ENCODE assay signal across 8 mouse cellular contexts in genomic region chr7:34390834-34391155, GRCm38 (mm10). TPM values are rescaled to one million over a fixed set of nuclear protein-coding genes. Genes with fewer than 3 reads are reported as not detected.
A peak's percentile ranks its signal among the peaks of the same experiment; 100 is the strongest.
DNase-seq lines count a peak whose midpoint lies in the region; ATAC-seq and TF ChIP-seq lines count a peak whose summit lies in the region.

No protein-coding gene starts in this region.

- no peak for TF ChIP-seq CTCF in kidney, postnatal 0 days (IDR thresholded peaks at IDR 0.05; ENCODE audit: low read depth)

- H3K9me3 ChIP-seq in kidney, postnatal 0 days (replicated peaks; ENCODE audit: low read length), result no peaks in the 10 kb centered on the region
- no peaks in the 10 kb centered on the region for H3K9me3 ChIP-seq in midbrain, embryonic 13.5 days

- 0 out of 2 replicates have a peak, but pooled peaks cover 12% of the 10 kb centered on the region for H3K4me1 ChIP-seq in kidney, postnatal 0 days (replicated peaks; ENCODE audit: insufficient read depth, low read length)
- peaks cover 34% of the 10 kb centered on the region for H3K4me1 ChIP-seq in midbrain, embryonic 13.5 days (replicated peaks)

- H3K9ac ChIP-seq in kidney, postnatal 0 days (ENCODE audit: low read depth, low read length), result peak overlapping the region; percentile 98; the same call in 1 of the 2 replicates
- peak overlapping the region; percentile 96 for H3K9ac ChIP-seq in midbrain, embryonic 13.5 days (replicated peaks)

- H3K27me3 ChIP-seq in kidney, postnatal 0 days (ENCODE audit: insufficient read depth, low read length), result no peaks in the 10 kb centered on the region
- H3K27me3 ChIP-seq in midbrain, embryonic 13.5 days, result no peaks in the 10 kb centered on the region

- no peaks in the 10 kb centered on the region for H3K36me3 ChIP-seq in kidney, postnatal 0 days (ENCODE audit: insufficient read depth, low read length)
- no peaks in the 10 kb centered on the region for H3K36me3 ChIP-seq in midbrain, embryonic 13.5 days

- peak overlapping the region; percentile 98 for H3K27ac ChIP-seq in kidney, postnatal 0 days
- H3K27ac ChIP-seq in midbrain, embryonic 13.5 days, result no peak overlapping the region

- peak overlapping the region; percentile 85 for H3K4me2 ChIP-seq in kidney, postnatal 0 days (ENCODE audit: low read length)
- peak overlapping the region; percentile 97 for H3K4me2 ChIP-seq in midbrain, embryonic 13.5 days (replicated peaks)

- 39% methylated on average over 7 of the region's 7 CpGs for WGBS in kidney, postnatal 0 days
- 82% methylated on average over 7 of the region's 7 CpGs for WGBS in midbrain, embryonic 13.5 days

- no peak for DNase-seq in kidney, postnatal 0 days (ENCODE audit: low spot score)
- no peak for DNase-seq in kidney, adult 18-20 months
- DNase-seq in NIH3T3 (ENCODE audit: low read depth), result peak; percentile 85
- peak; percentile 47 to 65 for DNase-seq in heart, adult 18-20 months
- peak; percentile 15 to 17 for DNase-seq in kidney, postnatal 4 days
- DNase-seq in cerebellum, adult 11 months, result no peak

- no peak for ATAC-seq in kidney, postnatal 0 days (replicated peaks; ENCODE audit: low FRiP score, low read depth)
- no peak for ATAC-seq in midbrain, embryonic 13.5 days
- no peak for ATAC-seq in monocyte, adult 5-6 weeks (replicated peaks; ENCODE audit: insufficient number of reproducible peaks, low FRiP score, low TSS enrichment, poor library complexity, severe bottlenecking)

- H3K4me3 ChIP-seq in kidney, postnatal 0 days (replicated peaks; ENCODE audit: low read depth, low read length), result peak overlapping the region; percentile 98
- H3K4me3 ChIP-seq in midbrain, embryonic 13.5 days (replicated peaks), result peak overlapping the region; percentile 96

RNA-seq across cellular contexts. Expression of gene Lsm14a, which starts 2.3 kb away (rescaled TPM):
- polyA plus RNA-seq in kidney, postnatal 0 days (2015; fragmentation: Nextera tagmentation; extraction: Ambion mirVana), result 78.7 and 82.0 TPM in 2 replicates
- 10 to 100 TPM; 84.8 to 86.9 TPM for total RNA-seq in heart, adult 18-20 months (2021)
- polyA plus RNA-seq in midbrain, embryonic 13.5 days (2015; fragmentation: Nextera tagmentation; extraction: Ambion mirVana), result 79.7 and 85.3 TPM in 2 replicates
- 94.4 to 159 TPM (median 97.2 TPM) in 3 replicates for total RNA-seq in monocyte, adult 5-6 weeks (2017)

Comparison
In these comparisons a context has a peak if more than half of its experiments do, and no peak if none do; other contexts are left out.
1. DNase-seq: peak in NIH3T3 (single experiment), heart, adult 18-20 months (2 of 2) and kidney, postnatal 4 days (2 of 2); none in kidney, postnatal 0 days (single experiment), kidney, adult 18-20 months (single experiment) and cerebellum, adult 11 months (single experiment).